Mouse (Mus musculus): ENCODE data around the gene Pdgfb. TPM values are rescaled to one million over a fixed set of nuclear protein-coding genes. Genes with fewer than 3 reads are reported as not detected.

Gene Pdgfb
- total and polyA plus RNA-seq, 3 experiments: not detected

GRCm38 (mm10) chr15:80051782-80052181, 37.0 kb upstream of the Pdgfb start:
- Histone ChIP-seq H3K9ac (ENCODE audit: insufficient read depth, low read depth) (no peak overlapping the region), H3K4me2 (ENCODE audit: insufficient read depth, low read depth, poor library complexity, severe bottlenecking) (no peak overlapping the region), H3K4me3 (replicated peaks in 1 of 3; ENCODE audit: low read depth in 2 of 3, low read length in 2 of 3, poor library complexity in 1 of 3) (no peak overlapping the region), H3K36me3 (replicated peaks in 1 of 2; ENCODE audit: control insufficient read depth in 1 of 2, insufficient read depth in 1 of 2, low read length in 1 of 2) (no peaks in the 10 kb centered on the region), H3K27ac (ENCODE audit: insufficient read depth, low read depth) (no peak overlapping the region), H3K4me1 (ENCODE audit: control insufficient read depth in 1 of 2, insufficient read depth in 2 of 2) (peaks cover 14 to 51% of the 10 kb centered on the region in 2 experiments), H3K27me3 (replicated peaks) (peaks cover 31% of the 10 kb centered on the region), H3K79me2 (replicated peaks; ENCODE audit: control insufficient read depth, extremely low read depth, insufficient read depth, poor library complexity, severe bottlenecking) (no peaks in the 10 kb centered on the region), H3K9me3 (replicated peaks; ENCODE audit: low read length) (peaks cover 5% of the 10 kb centered on the region)
- in situ Hi-C loops (cut with MboI; ENCODE audit: low pct_ligation_motif_present, low pct_unique_long_range_greater_than_20kb, low sequenced_read_pairs) (no loop called here), dilution Hi-C loops (cut with MboI; ENCODE audit: extremely low pct_ligation_motif_present, extremely low pct_unique_long_range_greater_than_20kb, low sequenced_read_pairs) (no loop called here)
- TF ChIP-seq ELF1 (IDR thresholded peaks at IDR 0.05; ENCODE audit: low read depth, low read length) (0 out of 2 replicates have a peak, but pooled peaks have one; percentile 11), MEF2A (IDR thresholded peaks at IDR 0.05; ENCODE audit: borderline replicate concordance, low read depth, low read length) (no peak), EP300 (IDR thresholded peaks at IDR 0.05; ENCODE audit: low read length) (peak; percentile 27; the same call in 1 of the 2 replicates), HCFC1 (IDR thresholded peaks at IDR 0.05; ENCODE audit: low read depth, low read length) (no peak), MAZ (IDR thresholded peaks at IDR 0.05; ENCODE audit: low read depth, low read length) (0 out of 2 replicates have a peak, but pooled peaks have one; percentile 14), RAD21 (IDR thresholded peaks at IDR 0.05; ENCODE audit: low read depth, low read length) (no peak), SMC3 (IDR thresholded peaks at IDR 0.05; ENCODE audit: low read depth, low read length) (no peak), JUND (conservative IDR thresholded peaks at IDR 0.05; ENCODE audit: low read depth, low read length) (no peak), IRF4 (IDR thresholded peaks at IDR 0.05; ENCODE audit: low read depth, low read length) (peak; percentile 33; the same call in 1 of the 2 replicates), POLR2AphosphoS2 (IDR thresholded peaks at IDR 0.05; ENCODE audit: low read depth, low read length) (no peak), MXI1 (IDR thresholded peaks at IDR 0.05; ENCODE audit: low read depth, low read length) (no peak), ETS1 (conservative IDR thresholded peaks at IDR 0.05; ENCODE audit: low read depth, low read length) (0 out of 2 replicates have a peak, but pooled peaks have one; percentile 24), ZC3H11A (IDR thresholded peaks at IDR 0.05; ENCODE audit: low read depth, low read length) (no peak), CHD2 (IDR thresholded peaks at IDR 0.05; ENCODE audit: low read length) (0 out of 2 replicates have a peak, but pooled peaks have one; percentile 13), TCF12 (IDR thresholded peaks at IDR 0.05; ENCODE audit: low read depth, low read length) (peak; percentile 21; the same call in 1 of the 2 replicates), GABPA (IDR thresholded peaks at IDR 0.05; ENCODE audit: insufficient replicate concordance, low read depth, low read length) (no peak), MAX (IDR thresholded peaks at IDR 0.05; ENCODE audit: low read length) (no peak), NRF1 (IDR thresholded peaks at IDR 0.05; ENCODE audit: low read depth, low read length) (no peak)
- DNase-seq (ENCODE audit: extremely low read depth): no peak

- Histone ChIP-seq H3K4me2 (ENCODE audit: insufficient read depth, low read depth, poor library complexity, severe bottlenecking) (no peak overlapping the region), H3K9ac (ENCODE audit: insufficient read depth, low read depth) (no peak overlapping the region), H3K4me3 (replicated peaks in 1 of 3; ENCODE audit: low read depth in 2 of 3, low read length in 2 of 3, poor library complexity in 1 of 3) (no peak overlapping the region), H3K27ac (ENCODE audit: insufficient read depth, low read depth) (no peak overlapping the region), H3K27me3 (replicated peaks) (peaks cover 32% of the 10 kb centered on the region), H3K4me1 (ENCODE audit: control insufficient read depth in 1 of 2, insufficient read depth in 2 of 2) (peaks cover 14 to 51% of the 10 kb centered on the region in 2 experiments), H3K9me3 (replicated peaks; ENCODE audit: low read length) (peaks cover 7% of the 10 kb centered on the region), H3K79me2 (replicated peaks; ENCODE audit: control insufficient read depth, extremely low read depth, insufficient read depth, poor library complexity, severe bottlenecking) (no peaks in the 10 kb centered on the region), H3K36me3 (replicated peaks in 1 of 2; ENCODE audit: control insufficient read depth in 1 of 2, insufficient read depth in 1 of 2, low read length in 1 of 2) (no peaks in the 10 kb centered on the region)
- TF ChIP-seq MYC (IDR thresholded peaks at IDR 0.05; ENCODE audit: low read depth, low read length) (no peak), SIN3A (IDR thresholded peaks at IDR 0.05; ENCODE audit: low read length) (no peak), BHLHE40 (IDR thresholded peaks at IDR 0.05; ENCODE audit: low read depth, low read length) (no peak), TCF12 (IDR thresholded peaks at IDR 0.05; ENCODE audit: low read depth, low read length) (no peak), IRF4 (IDR thresholded peaks at IDR 0.05; ENCODE audit: low read depth, low read length) (no peak), JUND (conservative IDR thresholded peaks at IDR 0.05; ENCODE audit: low read depth, low read length) (no peak), UBTF (IDR thresholded peaks at IDR 0.05; ENCODE audit: low read depth, low read length) (no peak), SMC3 (IDR thresholded peaks at IDR 0.05; ENCODE audit: low read depth, low read length) (no peak), ZNF384 (IDR thresholded peaks at IDR 0.05; ENCODE audit: low read depth, low read length) (no peak), CTCF (conservative IDR thresholded peaks at IDR 0.05 in 1 of 2, IDR thresholded peaks at IDR 0.05 in 1 of 2; ENCODE audit: low read depth in 2 of 2, low read length in 2 of 2) (no peak), MAX (IDR thresholded peaks at IDR 0.05; ENCODE audit: low read length) (no peak), CHD2 (IDR thresholded peaks at IDR 0.05; ENCODE audit: low read length) (no peak), USF2 (conservative IDR thresholded peaks at IDR 0.05; ENCODE audit: low read depth, low read length) (no peak), USF1 (IDR thresholded peaks at IDR 0.05; ENCODE audit: low read depth, low read length) (no peak), ZC3H11A (IDR thresholded peaks at IDR 0.05; ENCODE audit: low read depth, low read length) (no peak), MAZ (IDR thresholded peaks at IDR 0.05; ENCODE audit: low read depth, low read length) (no peak), RCOR1 (conservative IDR thresholded peaks at IDR 0.05; ENCODE audit: low read depth, low read length) (no peak), RAD21 (IDR thresholded peaks at IDR 0.05; ENCODE audit: low read depth, low read length) (no peak), JUN (IDR thresholded peaks at IDR 0.05; ENCODE audit: insufficient read depth, low read depth, low read length) (no peak), MAFK (IDR thresholded peaks at IDR 0.05; ENCODE audit: insufficient replicate concordance, low read length) (no peak)
- no peak for DNase-seq (ENCODE audit: extremely low read depth)
- dilution Hi-C loops (cut with MboI; ENCODE audit: extremely low pct_ligation_motif_present, extremely low pct_unique_long_range_greater_than_20kb, low sequenced_read_pairs): no loop called here
- in situ Hi-C loops (cut with MboI; ENCODE audit: low pct_ligation_motif_present, low pct_unique_long_range_greater_than_20kb, low sequenced_read_pairs): no loop called here
These were observed 36.5 kb upstream of the Pdgfb start for GRCm38 (mm10) chr15:80051092-80051761.
